Mouse (Mus musculus) megakaryocyte, embryonic 14.5 days (primary cell): ENCODE results near the gene Sorbs1.

Source experiments
- FLI1 ChIP-seq: IDR thresholded peaks from 2 replicates; pipeline ENCODE4 v1.6.1; 2012; ENCODE audit warnings: low read length, inconsistent platforms, mixed read lengths
- GATA1 ChIP-seq: IDR thresholded peaks from 3 replicates; pipeline ENCODE4 v1.6.1; 2012; ENCODE audit warnings: mixed read lengths, low read length, inconsistent platforms, borderline replicate concordance

- TF ChIP-seq FLI1 (no peak), GATA1 (no peak)
Measured at GRCm38 (mm10) chr19:40363447-40363846, 150.1 kb downstream of the Sorbs1 start.
